1 mouse cellular context compared by ENCODE assay signal in genomic region chr4:129584884-129585608, GRCm38 (mm10).
A peak's percentile ranks its signal among the peaks of the same experiment; 100 is the strongest.
TF ChIP-seq lines count a peak whose summit lies in the region.

No protein-coding gene starts in this region.

TF ChIP-seq in MEL, 35 proteins besides CTCF, POLR2A, EP300 and RAD21 (continued from another document):
- TF ChIP-seq USF1 (IDR thresholded peaks at IDR 0.05; ENCODE audit: low read depth, low read length) (no peak), ZC3H11A (IDR thresholded peaks at IDR 0.05; ENCODE audit: low read depth, low read length) (no peak), MEF2A (IDR thresholded peaks at IDR 0.05; ENCODE audit: extremely low read depth, insufficient replicate concordance, low read depth, low read length, poor library complexity, severe bottlenecking) (no peak), NRF1 (IDR thresholded peaks at IDR 0.05; ENCODE audit: insufficient read depth, low read depth, low read length, poor library complexity, severe bottlenecking) (no peak), MXI1 (IDR thresholded peaks at IDR 0.05; ENCODE audit: low read depth, low read length) (no peak), TBP (IDR thresholded peaks at IDR 0.05; ENCODE audit: low read depth, low read length) (0 out of 2 replicates have a peak, but pooled peaks have one; percentile 57)
